Mouse (Mus musculus) megakaryocyte-erythroid progenitor cell, adult 5-6 weeks (primary cell): Measurements from ENCODE around the gene Mid2. TPM values are rescaled to one million over a fixed set of nuclear protein-coding genes. Genes with fewer than 3 reads are reported as not detected.

ENCODE experiments used
- total RNA-seq, 2 experiments: library from RNA; stranded (forward) in 1 of 2; stranded (reverse) in 1 of 2; fragments of 200-1000, 215-1000 nt in 1 of 2; fragments of >200 nt in 1 of 2; fragmentation: Nextera tagmentation in 1 of 2; gene quantifications; 2 replicates each; pipeline ENCODE4 v1.2.3; 2014 to 2017

The Mid2 gene
- total RNA-seq, 2 experiments from 2014 or later: not detected

Other genes with a start within 250 kb of the Mid2 start
- 86.5 and 96.9 TPM in 2 replicates for gene Prps1, start 208.0 kb upstream of the Mid2 start, total RNA-seq (2014; fragmentation: Nextera tagmentation)
- 98.2 and 101 TPM in 2 replicates for gene Prps1, start 208.0 kb upstream of the Mid2 start, total RNA-seq (2017)
- gene Tsc22d3, start 63.9 kb upstream of the Mid2 start, total RNA-seq (2014; fragmentation: Nextera tagmentation): 10.3 and 17.6 TPM in 2 replicates
- 20.5 and 24.5 TPM in 2 replicates for gene Tsc22d3, start 63.9 kb upstream of the Mid2 start, total RNA-seq (2017)
- not detected in 2 replicates for gene Tex13b, start 148.8 kb downstream of the Mid2 start, total RNA-seq (2014; fragmentation: Nextera tagmentation)
- gene Tex13b, start 148.8 kb downstream of the Mid2 start, total RNA-seq (2017): not detected in 2 replicates
- gene Vsig1, start 243.0 kb downstream of the Mid2 start, total RNA-seq (2014; fragmentation: Nextera tagmentation): not detected in 2 replicates
- not detected in 2 replicates for gene Vsig1, start 243.0 kb downstream of the Mid2 start, total RNA-seq (2017)